Mouse (Mus musculus): ENCODE measurements around the gene Zfp592. TPM values are rescaled to one million over a fixed set of nuclear protein-coding genes. Genes with fewer than 3 reads are reported as not detected.
"Not testable (repeated sequence)": the region's sequence is repeated elsewhere in the genome, so short reads cannot be mapped to it uniquely, and the experiment has no call there.

Gene Zfp592
- polyA plus RNA-seq, 1 experiment from 2014 or later = 9.0 TPM

GRCm38 (mm10) chr7:80971419-80971818, 22.1 kb upstream of the Zfp592 start:
- H3K4me2 ChIP-seq (ENCODE audit: low read length) = no peak overlapping the region
- no peak overlapping the region for H3K4me3 ChIP-seq (ENCODE audit: low read length)
- H3K27me3 ChIP-seq (replicated peaks; ENCODE audit: control insufficient read depth, insufficient read depth, low read length) = no peaks in the 10 kb centered on the region
- H3K4me1 ChIP-seq (ENCODE audit: control insufficient read depth, insufficient read depth, low read depth, low read length) = no peaks in the 10 kb centered on the region
- ATAC-seq = no peak
- no peaks in the 10 kb centered on the region for H3K9me3 ChIP-seq (ENCODE audit: control insufficient read depth, low read length)
- H3K36me3 ChIP-seq (ENCODE audit: control insufficient read depth, insufficient read depth, low read length) = no peaks in the 10 kb centered on the region
- H3K9ac ChIP-seq (ENCODE audit: low read depth, low read length) = no peak overlapping the region
- WGBS = 56% methylated on average over 2 of the region's 2 CpGs
- H3K27ac ChIP-seq (ENCODE audit: low read depth, low read length) = no peak overlapping the region

- Histone ChIP-seq H3K27me3 (replicated peaks; ENCODE audit: control insufficient read depth, insufficient read depth, low read length) (no peaks in the 10 kb centered on the region), H3K9me3 (ENCODE audit: control insufficient read depth, low read length) (no peaks in the 10 kb centered on the region), H3K4me2 (ENCODE audit: low read length) (no peak overlapping the region), H3K27ac (ENCODE audit: low read depth, low read length) (no peak overlapping the region), H3K9ac (ENCODE audit: low read depth, low read length) (no peak overlapping the region), H3K36me3 (ENCODE audit: control insufficient read depth, insufficient read depth, low read length) (no peaks in the 10 kb centered on the region), H3K4me3 (ENCODE audit: low read length) (no peak overlapping the region), H3K4me1 (ENCODE audit: control insufficient read depth, insufficient read depth, low read depth, low read length) (no peaks in the 10 kb centered on the region)
- no peak for ATAC-seq
- WGBS = 87% methylated on average over 5 of the region's 5 CpGs
Measured at GRCm38 (mm10) chr7:80972082-80972481, 21.4 kb upstream of the Zfp592 start.

GRCm38 (mm10) chr7:80972920-80973637, 20.4 kb upstream of the Zfp592 start:
- not testable (repeated sequence) for H3K4me2 ChIP-seq (ENCODE audit: low read length); ATAC-seq; H3K9me3 ChIP-seq (ENCODE audit: control insufficient read depth, low read length); H3K4me3 ChIP-seq (ENCODE audit: low read length); H3K4me1 ChIP-seq (ENCODE audit: control insufficient read depth, insufficient read depth, low read depth, low read length); H3K27me3 ChIP-seq (replicated peaks; ENCODE audit: control insufficient read depth, insufficient read depth, low read length); H3K9ac ChIP-seq (ENCODE audit: low read depth, low read length); H3K27ac ChIP-seq (ENCODE audit: low read depth, low read length); H3K36me3 ChIP-seq (ENCODE audit: control insufficient read depth, insufficient read depth, low read length)
- 88% methylated on average over 4 of the region's 4 CpGs for WGBS

GRCm38 (mm10) chr7:80973638-80974015, 19.9 kb upstream of the Zfp592 start:
- H3K27ac ChIP-seq (ENCODE audit: low read depth, low read length); H3K27me3 ChIP-seq (replicated peaks; ENCODE audit: control insufficient read depth, insufficient read depth, low read length); H3K4me2 ChIP-seq (ENCODE audit: low read length); H3K9me3 ChIP-seq (ENCODE audit: control insufficient read depth, low read length); H3K9ac ChIP-seq (ENCODE audit: low read depth, low read length); H3K4me3 ChIP-seq (ENCODE audit: low read length); H3K36me3 ChIP-seq (ENCODE audit: control insufficient read depth, insufficient read depth, low read length); ATAC-seq; H3K4me1 ChIP-seq (ENCODE audit: control insufficient read depth, insufficient read depth, low read depth, low read length): not testable (repeated sequence)
- 69% methylated on average over 3 of the region's 3 CpGs for WGBS

GRCm38 (mm10) chr7:80980566-80980965, 12.9 kb upstream of the Zfp592 start:
- Histone ChIP-seq H3K36me3 (ENCODE audit: control insufficient read depth, insufficient read depth, low read length) (no peaks in the 10 kb centered on the region), H3K9ac (ENCODE audit: low read depth, low read length) (no peak overlapping the region), H3K4me1 (ENCODE audit: control insufficient read depth, insufficient read depth, low read depth, low read length) (no peaks in the 10 kb centered on the region), H3K9me3 (ENCODE audit: control insufficient read depth, low read length) (no peaks in the 10 kb centered on the region), H3K27me3 (replicated peaks; ENCODE audit: control insufficient read depth, insufficient read depth, low read length) (no peaks in the 10 kb centered on the region), H3K27ac (ENCODE audit: low read depth, low read length) (no peak overlapping the region), H3K4me2 (ENCODE audit: low read length) (no peak overlapping the region), H3K4me3 (ENCODE audit: low read length) (no peak overlapping the region)
- 85% methylated on average over 11 of the region's 11 CpGs for WGBS
- ATAC-seq = no peak

GRCm38 (mm10) chr7:80986458-80987187, 6.9 kb upstream of the Zfp592 start:
- no peaks in the 10 kb centered on the region for H3K36me3 ChIP-seq (ENCODE audit: control insufficient read depth, insufficient read depth, low read length)
- H3K4me1 ChIP-seq (ENCODE audit: control insufficient read depth, insufficient read depth, low read depth, low read length) = no peaks in the 10 kb centered on the region
- no peaks in the 10 kb centered on the region for H3K27me3 ChIP-seq (replicated peaks; ENCODE audit: control insufficient read depth, insufficient read depth, low read length)
- WGBS = 71% methylated on average over 6 of the region's 6 CpGs
- H3K4me3 ChIP-seq (ENCODE audit: low read length) = no peak overlapping the region
- no peaks in the 10 kb centered on the region for H3K9me3 ChIP-seq (ENCODE audit: control insufficient read depth, low read length)
- no peak overlapping the region for H3K4me2 ChIP-seq (ENCODE audit: low read length)
- no peak overlapping the region for H3K9ac ChIP-seq (ENCODE audit: low read depth, low read length)
- H3K27ac ChIP-seq (ENCODE audit: low read depth, low read length) = no peak overlapping the region
- ATAC-seq = no peak

- no peak for ATAC-seq
- WGBS = 76% methylated on average over 4 of the region's 4 CpGs
Measured at GRCm38 (mm10) chr7:80987805-80988625, 5.5 kb upstream of the Zfp592 start.

GRCm38 (mm10) chr7:80990276-80990675, 3.2 kb upstream of the Zfp592 start:
- Histone ChIP-seq H3K36me3 (ENCODE audit: control insufficient read depth, insufficient read depth, low read length) (no peaks in the 10 kb centered on the region), H3K9ac (ENCODE audit: low read depth, low read length) (no peak overlapping the region), H3K4me3 (ENCODE audit: low read length) (no peak overlapping the region), H3K27ac (ENCODE audit: low read depth, low read length) (no peak overlapping the region), H3K4me1 (ENCODE audit: control insufficient read depth, insufficient read depth, low read depth, low read length) (peaks cover 17% of the 10 kb centered on the region), H3K27me3 (replicated peaks; ENCODE audit: control insufficient read depth, insufficient read depth, low read length) (no peaks in the 10 kb centered on the region), H3K4me2 (ENCODE audit: low read length) (no peak overlapping the region), H3K9me3 (ENCODE audit: control insufficient read depth, low read length) (no peaks in the 10 kb centered on the region)
- WGBS = 98% methylated on average over 6 of the region's 6 CpGs
- ATAC-seq = no peak

More at GRCm38 (mm10) chr7:80987805-80988625, 5.5 kb upstream of the Zfp592 start:
- Histone ChIP-seq H3K4me1 (ENCODE audit: control insufficient read depth, insufficient read depth, low read depth, low read length) (peaks cover 9% of the 10 kb centered on the region), H3K4me3 (ENCODE audit: low read length) (no peak overlapping the region), H3K9me3 (ENCODE audit: control insufficient read depth, low read length) (no peaks in the 10 kb centered on the region), H3K4me2 (ENCODE audit: low read length) (no peak overlapping the region), H3K27me3 (replicated peaks; ENCODE audit: control insufficient read depth, insufficient read depth, low read length) (no peaks in the 10 kb centered on the region), H3K9ac (ENCODE audit: low read depth, low read length) (no peak overlapping the region), H3K36me3 (ENCODE audit: control insufficient read depth, insufficient read depth, low read length) (no peaks in the 10 kb centered on the region), H3K27ac (ENCODE audit: low read depth, low read length) (no peak overlapping the region)

GRCm38 (mm10) chr7:80991589-80991988, 1.9 kb upstream of the Zfp592 start:
- WGBS = 93% methylated on average over 5 of the region's 5 CpGs
- peak overlapping the region; percentile 93 for H3K4me2 ChIP-seq (ENCODE audit: low read length)

More at GRCm38 (mm10) chr7:80991589-80991988, 1.9 kb upstream of the Zfp592 start:
- no peaks in the 10 kb centered on the region for H3K36me3 ChIP-seq (ENCODE audit: control insufficient read depth, insufficient read depth, low read length)
- no peaks in the 10 kb centered on the region for H3K27me3 ChIP-seq (replicated peaks; ENCODE audit: control insufficient read depth, insufficient read depth, low read length)
- no peak for ATAC-seq
- no peak overlapping the region for H3K9ac ChIP-seq (ENCODE audit: low read depth, low read length)
- H3K9me3 ChIP-seq (ENCODE audit: control insufficient read depth, low read length) = no peaks in the 10 kb centered on the region
- no peak overlapping the region for H3K4me3 ChIP-seq (ENCODE audit: low read length)
- peaks cover 25% of the 10 kb centered on the region for H3K4me1 ChIP-seq (ENCODE audit: control insufficient read depth, insufficient read depth, low read depth, low read length)
- no peak overlapping the region; the same call in 1 of the 2 replicates for H3K27ac ChIP-seq (ENCODE audit: low read depth, low read length)
